Mouse (Mus musculus): Measurements from ENCODE around the gene Gnpat. TPM values are rescaled to one million over a fixed set of nuclear protein-coding genes. Genes with fewer than 3 reads are reported as not detected.

Gnpat gene
- total and polyA plus RNA-seq, 2 experiments from 2014 or later = 114 to 117 TPM

DNA sequence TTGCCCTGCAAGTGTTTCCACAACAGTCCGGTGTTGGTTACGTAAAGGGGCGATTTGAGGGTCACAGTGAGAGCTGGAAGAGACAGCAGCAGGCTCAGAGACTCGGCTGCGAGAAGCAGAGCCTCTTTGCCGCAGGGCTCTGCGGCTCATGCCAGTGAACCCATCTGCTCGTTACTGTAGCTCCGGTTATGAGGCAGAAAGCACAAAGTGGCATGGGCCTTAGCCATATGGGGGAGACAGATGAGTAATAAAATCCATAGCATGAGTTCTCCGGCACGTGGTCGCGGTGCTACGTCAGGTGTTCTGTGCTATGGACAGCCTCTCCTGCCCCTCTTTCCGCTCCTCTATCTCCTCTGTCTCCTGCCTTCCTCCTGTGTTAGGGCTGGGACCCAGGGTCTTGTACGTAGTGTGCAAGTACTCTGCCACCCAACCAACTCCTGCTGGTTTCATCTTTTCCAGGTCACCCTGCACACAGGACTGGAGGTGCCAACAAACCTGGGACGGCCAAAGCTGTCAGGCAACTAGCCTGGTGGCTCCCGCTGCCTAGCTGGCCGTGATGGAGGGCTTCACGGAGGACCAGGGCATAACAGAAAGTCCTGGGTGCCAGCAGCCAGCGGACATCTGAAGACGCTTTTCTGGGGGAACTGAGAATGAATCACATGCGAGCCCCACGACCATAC is 34.1 kb upstream of the Gnpat start:
- Histone ChIP-seq H3K9ac (replicated peaks; ENCODE audit: low read depth, low read length) (no peak overlapping the region), H3K27me3 (ENCODE audit: control insufficient read depth, insufficient read depth, low read length) (no peaks in the 10 kb centered on the region), H3K4me3 (ENCODE audit: low read depth, low read length) (no peak overlapping the region), H3K4me2 (ENCODE audit: low read depth, low read length) (no peak overlapping the region), H3K4me1 (ENCODE audit: control insufficient read depth, insufficient read depth) (peaks cover 18% of the 10 kb centered on the region), H3K36me3 (replicated peaks; ENCODE audit: control insufficient read depth, insufficient read depth, low read length) (no peaks in the 10 kb centered on the region), H3K27ac (ENCODE audit: low read depth) (no peak overlapping the region), H3K9me3 (replicated peaks; ENCODE audit: control insufficient read depth, low read length) (no peaks in the 10 kb centered on the region)
- WGBS = 86% methylated on average over 24 of the region's 24 CpGs
- TF ChIP-seq EP300 (IDR thresholded peaks at IDR 0.05; ENCODE audit: low read depth) = no peak
- TF ChIP-seq CTCF (IDR thresholded peaks at IDR 0.05; ENCODE audit: low read depth) = no peak
- ATAC-seq (ENCODE audit: insufficient read depth, low read depth) = no peak
- DNase-seq (ENCODE audit: low spot score) = no peak

DNA sequence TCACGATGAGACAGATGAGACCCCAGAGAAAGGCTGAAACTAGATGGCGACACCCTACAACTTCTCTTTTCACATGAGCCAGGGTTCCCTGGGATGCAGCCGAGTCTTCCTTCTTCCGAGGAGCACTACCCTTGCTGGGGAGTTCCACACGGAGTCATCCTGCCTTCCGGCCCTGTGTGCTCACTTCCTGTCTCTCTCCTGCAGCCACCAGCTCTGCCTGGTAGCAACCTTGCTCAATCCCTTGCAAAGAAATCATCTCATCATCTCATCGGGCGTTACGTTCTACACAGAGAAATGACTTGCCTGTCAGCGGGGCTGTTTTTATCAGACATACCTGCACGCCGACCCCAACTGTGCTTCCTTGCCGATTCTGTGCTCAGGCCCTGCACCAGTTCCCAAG is 32.8 kb upstream of the Gnpat start:
- ATAC-seq (ENCODE audit: insufficient read depth, low read depth) (no peak), DNase-seq (ENCODE audit: low spot score) (peak; percentile 4)
- Histone ChIP-seq H3K4me1 (ENCODE audit: control insufficient read depth, insufficient read depth) (peaks cover 28% of the 10 kb centered on the region), H3K27ac (ENCODE audit: low read depth) (no peak overlapping the region), H3K36me3 (replicated peaks; ENCODE audit: control insufficient read depth, insufficient read depth, low read length) (no peaks in the 10 kb centered on the region), H3K27me3 (ENCODE audit: control insufficient read depth, insufficient read depth, low read length) (no peaks in the 10 kb centered on the region), H3K4me2 (ENCODE audit: low read depth, low read length) (no peak overlapping the region), H3K9ac (replicated peaks; ENCODE audit: low read depth, low read length) (no peak overlapping the region), H3K4me3 (ENCODE audit: low read depth, low read length) (no peak overlapping the region), H3K9me3 (replicated peaks; ENCODE audit: control insufficient read depth, low read length) (no peaks in the 10 kb centered on the region)
- TF ChIP-seq EP300 (IDR thresholded peaks at IDR 0.05; ENCODE audit: low read depth) (no peak), CTCF (IDR thresholded peaks at IDR 0.05; ENCODE audit: low read depth) (no peak)
- WGBS = 63% methylated on average over 13 of the region's 13 CpGs

DNA sequence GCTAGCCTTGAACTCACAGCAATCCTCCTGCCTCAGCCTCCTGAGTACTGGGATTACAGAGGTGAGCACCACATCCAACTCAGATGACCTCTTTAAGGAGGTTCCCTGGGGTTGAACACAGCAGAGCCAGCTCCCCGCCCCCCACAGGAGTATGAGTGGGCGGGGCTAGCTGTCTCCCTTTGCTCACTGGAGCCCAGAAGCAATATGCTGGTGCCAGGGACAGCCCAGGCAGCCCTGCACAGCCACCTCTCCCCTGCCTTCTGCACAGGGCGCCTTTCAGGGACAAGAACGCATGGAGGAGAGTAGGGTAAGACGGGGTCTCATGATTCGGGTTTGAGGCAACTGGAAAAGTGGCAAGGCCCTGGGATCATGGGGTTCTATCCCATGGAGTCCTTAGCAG is 31.3 kb upstream of the Gnpat start:
- H3K4me2 ChIP-seq (ENCODE audit: low read depth, low read length) = no peak overlapping the region
- H3K27me3 ChIP-seq (ENCODE audit: control insufficient read depth, insufficient read depth, low read length) = no peaks in the 10 kb centered on the region
- WGBS = 84% methylated on average over 6 of the region's 6 CpGs
- H3K27ac ChIP-seq (ENCODE audit: low read depth) = no peak overlapping the region
- DNase-seq (ENCODE audit: low spot score) = peak; percentile 3
- no peaks in the 10 kb centered on the region for H3K36me3 ChIP-seq (replicated peaks; ENCODE audit: control insufficient read depth, insufficient read depth, low read length)
- TF ChIP-seq EP300 (IDR thresholded peaks at IDR 0.05; ENCODE audit: low read depth) (no peak), CTCF (IDR thresholded peaks at IDR 0.05; ENCODE audit: low read depth) (no peak)
- no peak overlapping the region for H3K4me3 ChIP-seq (ENCODE audit: low read depth, low read length)
- no peaks in the 10 kb centered on the region for H3K9me3 ChIP-seq (replicated peaks; ENCODE audit: control insufficient read depth, low read length)
- H3K9ac ChIP-seq (replicated peaks; ENCODE audit: low read depth, low read length) = no peak overlapping the region
- H3K4me1 ChIP-seq (ENCODE audit: control insufficient read depth, insufficient read depth) = peaks cover 28% of the 10 kb centered on the region
- ATAC-seq (ENCODE audit: insufficient read depth, low read depth) = no peak

DNA sequence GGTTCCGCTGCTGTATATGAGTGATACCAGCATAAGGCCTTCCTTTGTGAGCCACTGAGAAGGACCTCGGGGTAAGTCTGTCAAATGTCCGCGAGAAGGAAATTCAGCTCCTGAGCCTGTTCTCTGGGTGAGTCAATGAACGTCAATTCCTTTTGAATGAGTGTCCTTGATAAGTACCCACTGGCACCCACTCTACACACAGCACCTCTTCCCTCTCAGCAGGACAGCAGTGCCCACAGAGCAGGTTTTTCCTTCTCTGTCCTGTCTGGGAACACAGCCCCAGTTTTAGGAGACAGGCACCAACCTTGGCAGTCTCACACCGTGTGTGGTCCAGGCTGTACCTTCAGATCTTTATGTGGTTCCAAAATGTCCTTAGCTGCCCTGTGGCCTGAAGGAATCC is 30.9 kb upstream of the Gnpat start:
- no peaks in the 10 kb centered on the region for H3K36me3 ChIP-seq (replicated peaks; ENCODE audit: control insufficient read depth, insufficient read depth, low read length)
- no peak overlapping the region for H3K4me3 ChIP-seq (ENCODE audit: low read depth, low read length)
- peaks cover 26% of the 10 kb centered on the region for H3K4me1 ChIP-seq (ENCODE audit: control insufficient read depth, insufficient read depth)
- WGBS = 62% methylated on average over 6 of the region's 6 CpGs
- TF ChIP-seq CTCF (IDR thresholded peaks at IDR 0.05; ENCODE audit: low read depth) (no peak), EP300 (IDR thresholded peaks at IDR 0.05; ENCODE audit: low read depth) (no peak)
- H3K9ac ChIP-seq (replicated peaks; ENCODE audit: low read depth, low read length) = no peak overlapping the region
- no peaks in the 10 kb centered on the region for H3K27me3 ChIP-seq (ENCODE audit: control insufficient read depth, insufficient read depth, low read length)
- no peak for ATAC-seq (ENCODE audit: insufficient read depth, low read depth)
- DNase-seq (ENCODE audit: low spot score) = no peak
- no peak overlapping the region for H3K27ac ChIP-seq (ENCODE audit: low read depth)
- no peaks in the 10 kb centered on the region for H3K9me3 ChIP-seq (replicated peaks; ENCODE audit: control insufficient read depth, low read length)
- H3K4me2 ChIP-seq (ENCODE audit: low read depth, low read length) = no peak overlapping the region

DNA sequence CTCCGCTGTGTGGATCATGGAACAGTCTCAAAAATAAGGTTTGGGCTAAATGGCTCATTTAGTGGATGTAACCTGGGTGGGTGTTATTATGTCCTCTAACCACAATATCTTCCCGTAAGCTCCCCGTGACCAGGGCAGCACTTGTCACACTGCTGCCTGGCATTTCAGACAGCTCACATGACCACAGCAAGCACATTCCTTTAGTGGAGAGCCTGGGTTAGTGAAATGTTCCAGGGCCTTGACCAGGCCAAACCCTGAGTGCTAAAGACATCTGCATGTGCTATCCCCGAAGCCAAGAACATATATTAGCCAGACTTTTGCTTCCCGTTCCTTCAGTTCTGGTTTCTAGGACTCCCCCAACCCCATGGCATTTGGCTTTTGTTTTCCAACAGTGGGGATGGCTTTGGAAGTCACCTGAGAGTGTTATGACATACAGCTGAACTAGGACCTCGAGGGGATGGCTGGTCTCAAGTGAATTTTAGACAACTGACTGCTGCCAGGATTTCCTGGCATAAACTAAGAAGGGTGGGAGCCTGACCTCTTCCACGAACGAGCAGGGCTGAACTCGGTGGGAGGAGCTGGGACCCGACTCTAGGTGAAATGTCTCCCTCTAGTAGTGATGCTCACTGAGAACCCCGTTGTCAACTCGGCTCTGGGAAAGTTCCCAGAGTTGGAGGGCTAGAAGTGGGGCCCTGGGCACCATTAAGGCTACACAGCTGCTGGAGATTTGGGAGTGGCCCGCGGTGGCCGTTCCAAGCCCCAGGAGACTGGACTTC is 29.2 kb upstream of the Gnpat start:
- TF ChIP-seq EP300 (IDR thresholded peaks at IDR 0.05; ENCODE audit: low read depth) (peak; percentile 93), CTCF (IDR thresholded peaks at IDR 0.05; ENCODE audit: low read depth) (no peak)
- Histone ChIP-seq H3K4me3 (ENCODE audit: low read depth, low read length) (no peak overlapping the region), H3K9me3 (replicated peaks; ENCODE audit: control insufficient read depth, low read length) (no peaks in the 10 kb centered on the region), H3K4me1 (ENCODE audit: control insufficient read depth, insufficient read depth) (peaks cover 22% of the 10 kb centered on the region), H3K27me3 (ENCODE audit: control insufficient read depth, insufficient read depth, low read length) (no peaks in the 10 kb centered on the region), H3K4me2 (ENCODE audit: low read depth, low read length) (peak overlapping the region; percentile 34; the same call in 1 of the 2 replicates), H3K36me3 (replicated peaks; ENCODE audit: control insufficient read depth, insufficient read depth, low read length) (peaks cover 9% of the 10 kb centered on the region), H3K9ac (replicated peaks; ENCODE audit: low read depth, low read length) (no peak overlapping the region), H3K27ac (ENCODE audit: low read depth) (peak overlapping the region; percentile 80)
- 20% methylated on average over 15 of the region's 15 CpGs for WGBS
- peak; percentile 87 for ATAC-seq (ENCODE audit: insufficient read depth, low read depth)
- DNase-seq (ENCODE audit: low spot score) = peak; percentile 83
